Mouse (Mus musculus) embryonic fibroblast, embryonic 13.5 days (primary cell): ENCODE data around the gene Pdia3.

Experiments used
- CTCF ChIP-seq: IDR thresholded peaks from 2 replicates; pipeline ENCODE4 v1.5.1; 2011; ENCODE audit warnings: mild to moderate bottlenecking, control low read depth, low read length, moderate library complexity, borderline replicate concordance; ENCODE audit not compliant: insufficient read depth
- POLR2A ChIP-seq: IDR thresholded peaks from 2 replicates; pipeline ENCODE4 v1.6.1; 2011; ENCODE audit warnings: low read depth, mild to moderate bottlenecking, control low read depth, low read length, moderate library complexity

- TF ChIP-seq CTCF = no peak
- no peak for TF ChIP-seq POLR2A
Measured at GRCm38 (mm10) chr2:121441800-121442199, 28.2 kb downstream of the Pdia3 start.
